7 mouse cellular contexts compared by ENCODE assay signal in genomic region chr14:55918240-55919082, GRCm38 (mm10). TPM values are rescaled to one million over a fixed set of nuclear protein-coding genes. Genes with fewer than 3 reads are reported as not detected.
DNase-seq lines count a peak whose midpoint lies in the region; ATAC-seq lines count a peak whose summit lies in the region.

No protein-coding gene starts in this region.

- no peak overlapping the region for H3K4me3 ChIP-seq in forebrain, embryonic 16.5 days (replicated peaks; ENCODE audit: low read length)
- H3K4me3 ChIP-seq in hindbrain, embryonic 15.5 days = no peak overlapping the region

- no peaks in the 10 kb centered on the region for H3K27me3 ChIP-seq in forebrain, embryonic 16.5 days (replicated peaks; ENCODE audit: control insufficient read depth, insufficient read depth, low read length)
- no peaks in the 10 kb centered on the region for H3K27me3 ChIP-seq in hindbrain, embryonic 15.5 days

- 0 out of 2 replicates have a peak overlapping the region, but pooled peaks have one; percentile 5 for H3K4me2 ChIP-seq in forebrain, embryonic 16.5 days (ENCODE audit: low read length)
- peak overlapping the region; percentile 31 for H3K4me2 ChIP-seq in hindbrain, embryonic 15.5 days

- H3K9me3 ChIP-seq in forebrain, embryonic 16.5 days (ENCODE audit: control insufficient read depth, low read length) = no peaks in the 10 kb centered on the region
- no peaks in the 10 kb centered on the region for H3K9me3 ChIP-seq in hindbrain, embryonic 15.5 days

- ATAC-seq in forebrain, embryonic 16.5 days = peak; percentile 88
- peak; percentile 89 for ATAC-seq in hindbrain, embryonic 15.5 days (ENCODE audit: low FRiP score, low read depth)
- ATAC-seq in megakaryocyte progenitor cell, adult 5-6 weeks (replicated peaks; ENCODE audit: poor library complexity) = peak; percentile 79

- H3K9ac ChIP-seq in forebrain, embryonic 16.5 days (replicated peaks; ENCODE audit: low read depth, low read length) = no peak overlapping the region
- H3K9ac ChIP-seq in hindbrain, embryonic 15.5 days = 0 out of 2 replicates have a peak overlapping the region, but pooled peaks have one; percentile 6

- WGBS in forebrain, embryonic 16.5 days = 42% methylated on average over 14 of the region's 14 CpGs
- 43% methylated on average over 14 of the region's 14 CpGs for WGBS in hindbrain, embryonic 15.5 days

- no peaks in the 10 kb centered on the region for H3K4me1 ChIP-seq in forebrain, embryonic 16.5 days (replicated peaks; ENCODE audit: control insufficient read depth, insufficient read depth, low read length)
- H3K4me1 ChIP-seq in hindbrain, embryonic 15.5 days (replicated peaks) = no peaks in the 10 kb centered on the region

- DNase-seq in R1 (ENCODE audit: low read depth, low spot score) = peak; percentile 85
- peak; percentile 82 to 83 for DNase-seq in cerebellum, adult 18-20 months
- DNase-seq in layer of hippocampus, postnatal 14 days (ENCODE audit: low spot score in 2 of 2) = peak; percentile 71 to 90
- peak; percentile 44 for DNase-seq in right cerebral cortex, postnatal 25 days

- H3K36me3 ChIP-seq in forebrain, embryonic 16.5 days (ENCODE audit: control insufficient read depth, insufficient read depth) = no peaks in the 10 kb centered on the region
- no peaks in the 10 kb centered on the region for H3K36me3 ChIP-seq in hindbrain, embryonic 15.5 days

- no peak overlapping the region for H3K27ac ChIP-seq in forebrain, embryonic 16.5 days (ENCODE audit: low read length)
- no peak overlapping the region for H3K27ac ChIP-seq in hindbrain, embryonic 15.5 days (replicated peaks)

RNA-seq across cellular contexts. Expression of gene Sdr39u1, which starts 18.4 kb away (rescaled TPM):
- polyA plus RNA-seq in forebrain, embryonic 16.5 days (2015; fragmentation: Nextera tagmentation; extraction: Ambion mirVana) = 102 and 128 TPM in 2 replicates
- 148 and 159 TPM in 2 replicates for polyA plus RNA-seq in hindbrain, embryonic 15.5 days (2015; fragmentation: Nextera tagmentation; extraction: Ambion mirVana)
- 10 to 100 TPM; 73.9 to 76.0 TPM for total RNA-seq in layer of hippocampus, postnatal 14 days (2021)
- 11.7 and 18.2 TPM in 2 replicates for total RNA-seq in megakaryocyte progenitor cell, adult 5-6 weeks (2015)
- total RNA-seq in megakaryocyte progenitor cell, adult 5-6 weeks (2017) = 4.2 and 6.9 TPM in 2 replicates

RNA-seq across cellular contexts. Expression of gene Cma1, which starts 26.0 kb away (rescaled TPM):
- 0.27 and 0.61 TPM in 2 replicates for polyA plus RNA-seq in forebrain, embryonic 16.5 days (2015; fragmentation: Nextera tagmentation; extraction: Ambion mirVana)
- 0.18 and 0.55 TPM in 2 replicates for polyA plus RNA-seq in hindbrain, embryonic 15.5 days (2015; fragmentation: Nextera tagmentation; extraction: Ambion mirVana)
- total RNA-seq in layer of hippocampus, postnatal 14 days (2021) = 1 to 10 TPM in 1 of 2 experiments, under 1 TPM in 1; 0.48 to 1.2 TPM
- total RNA-seq in megakaryocyte progenitor cell, adult 5-6 weeks (2015) = not detected in 2 replicates
- total RNA-seq in megakaryocyte progenitor cell, adult 5-6 weeks (2017) = not detected in 2 replicates

RNA-seq across cellular contexts. Expression of gene Cma2, which starts 32.3 kb away (rescaled TPM):
- polyA plus RNA-seq in forebrain, embryonic 16.5 days (2015; fragmentation: Nextera tagmentation; extraction: Ambion mirVana) = not detected in 2 replicates
- polyA plus RNA-seq in hindbrain, embryonic 15.5 days (2015; fragmentation: Nextera tagmentation; extraction: Ambion mirVana) = not detected in 2 replicates
- total RNA-seq in layer of hippocampus, postnatal 14 days (2021) = not detected
- not detected in 2 replicates for total RNA-seq in megakaryocyte progenitor cell, adult 5-6 weeks (2015)
- total RNA-seq in megakaryocyte progenitor cell, adult 5-6 weeks (2017) = not detected in 2 replicates

RNA-seq across cellular contexts. Expression of gene Khnyn, which starts 33.7 kb away (rescaled TPM):
- polyA plus RNA-seq in forebrain, embryonic 16.5 days (2015; fragmentation: Nextera tagmentation; extraction: Ambion mirVana) = 10.3 and 11.1 TPM in 2 replicates
- polyA plus RNA-seq in hindbrain, embryonic 15.5 days (2015; fragmentation: Nextera tagmentation; extraction: Ambion mirVana) = 10.7 and 10.9 TPM in 2 replicates
- 10 to 100 TPM; 11.5 to 11.9 TPM for total RNA-seq in layer of hippocampus, postnatal 14 days (2021)
- total RNA-seq in megakaryocyte progenitor cell, adult 5-6 weeks (2015) = 4.6 and 6.1 TPM in 2 replicates
- 14.3 and 15.3 TPM in 2 replicates for total RNA-seq in megakaryocyte progenitor cell, adult 5-6 weeks (2017)

RNA-seq across cellular contexts. Expression of gene Cbln3, which starts 34.3 kb away (rescaled TPM):
- 0.14 and 0.21 TPM in 2 replicates for polyA plus RNA-seq in forebrain, embryonic 16.5 days (2015; fragmentation: Nextera tagmentation; extraction: Ambion mirVana)
- 0.51 and 0.52 TPM in 2 replicates for polyA plus RNA-seq in hindbrain, embryonic 15.5 days (2015; fragmentation: Nextera tagmentation; extraction: Ambion mirVana)
- under 1 TPM; 0.38 to 0.69 TPM for total RNA-seq in layer of hippocampus, postnatal 14 days (2021)
- 0.17 TPM in 1 of 2 replicates, not detected in the other for total RNA-seq in megakaryocyte progenitor cell, adult 5-6 weeks (2015)
- 0.07 TPM in 1 of 2 replicates, not detected in the other for total RNA-seq in megakaryocyte progenitor cell, adult 5-6 weeks (2017)
